Mouse (Mus musculus) embryo, embryonic 10.5 days (tissue): Measurements from ENCODE around the gene Man1b1.

Source experiments
- DNase-seq: peaks from one replicate; pipeline ENCODE4 v3.0.0-alpha.2; 2015; ENCODE audit warnings: low spot score

Man1b1 gene

DNA sequence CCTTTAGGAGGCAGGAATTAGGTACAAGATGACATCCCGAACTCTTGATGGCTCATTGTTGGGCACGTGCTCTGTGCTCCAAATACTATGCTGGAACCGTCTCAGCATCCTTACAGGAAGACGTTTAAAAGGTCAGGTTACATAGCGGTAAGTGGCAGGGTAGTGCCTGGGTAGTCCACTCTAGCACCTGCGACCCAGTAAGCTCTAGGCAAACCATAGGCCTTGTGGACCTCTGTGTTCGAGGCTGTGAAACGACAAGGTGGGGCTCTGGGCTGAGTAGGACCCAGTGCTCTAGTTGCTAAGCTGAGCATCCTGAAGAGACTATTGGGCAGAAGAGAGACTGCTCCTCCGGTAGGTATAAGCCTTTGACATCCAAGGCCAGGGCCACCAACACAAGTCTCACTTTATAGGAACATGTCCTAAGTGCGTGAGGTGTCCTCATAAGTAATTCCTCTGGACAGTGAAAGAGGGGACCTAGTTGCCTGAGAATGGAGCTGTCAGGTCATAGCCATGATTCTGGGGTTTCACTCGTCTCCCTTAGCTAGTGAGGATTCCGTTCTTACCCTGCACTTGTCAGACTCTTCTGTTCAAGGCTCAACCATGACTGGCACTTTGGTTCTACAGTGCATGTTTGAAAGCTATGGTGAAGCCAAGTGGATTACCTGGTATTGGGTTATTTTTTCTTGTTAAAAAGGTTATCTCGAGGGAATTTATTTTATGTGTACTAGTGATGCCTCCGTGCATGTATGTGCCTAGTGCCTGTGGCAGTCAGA is 26.4 kb upstream of the Man1b1 start:
- DNase-seq, result no peak

DNA sequence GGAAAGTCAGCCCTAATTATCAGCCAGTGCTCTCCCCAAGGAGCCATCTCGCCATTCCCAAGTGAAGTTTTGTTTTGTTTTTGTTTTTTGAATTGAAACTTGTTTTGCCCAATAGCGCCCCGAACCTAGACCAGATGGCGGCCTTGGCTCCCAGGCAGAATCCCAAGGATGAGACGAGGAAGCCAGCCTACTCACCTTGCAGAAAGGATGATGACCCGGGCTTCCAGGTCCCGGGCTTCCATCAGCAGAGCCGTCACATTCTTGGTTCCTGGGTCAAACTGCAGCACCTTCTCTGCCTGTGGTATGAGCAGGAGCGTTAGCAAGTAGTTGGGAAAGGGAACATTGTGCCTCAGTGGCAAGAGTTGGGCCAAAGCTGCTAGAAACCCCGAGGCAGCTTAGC is 22.0 kb upstream of the Man1b1 start:
- DNase-seq, result no peak

DNA sequence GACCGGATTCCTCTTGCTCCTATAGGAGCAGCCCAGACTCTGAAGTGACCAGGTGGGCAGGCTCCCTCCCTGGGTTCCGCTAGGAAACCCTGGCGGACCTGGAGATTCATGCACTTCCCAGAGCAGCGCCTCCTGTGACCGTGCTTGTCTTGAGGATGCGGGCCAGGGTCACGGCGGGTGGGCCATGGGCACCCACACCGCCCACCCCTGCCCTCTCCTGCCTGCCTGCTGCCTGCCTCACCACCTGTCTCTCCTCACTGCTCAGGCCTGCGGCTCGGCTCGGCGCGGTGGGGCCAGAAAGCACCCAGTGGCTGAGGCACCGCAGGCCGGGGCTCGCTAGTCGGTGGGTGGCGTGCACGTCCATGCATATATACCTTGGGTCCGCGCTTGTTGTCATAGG is 21.2 kb upstream of the Man1b1 start:
- no peak for DNase-seq

DNA sequence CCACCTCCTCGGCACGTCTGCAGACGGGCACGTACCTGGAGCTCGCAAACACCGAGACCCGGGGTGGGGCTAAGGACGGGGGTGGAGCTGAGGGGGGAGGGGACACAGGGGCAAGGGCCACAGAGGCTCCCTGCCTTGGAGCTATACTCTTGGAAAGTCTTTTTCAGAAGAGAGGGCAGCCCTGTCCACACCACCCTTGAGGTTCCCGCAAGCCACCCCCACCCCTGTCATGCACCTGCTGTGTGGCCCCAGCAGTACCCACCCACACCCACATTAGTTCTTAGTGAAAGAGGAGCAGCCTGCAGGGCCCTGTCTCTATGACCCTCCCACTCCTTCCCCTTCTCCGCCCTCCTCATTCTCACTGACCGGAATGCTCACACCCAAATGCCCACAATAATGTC is 20.6 kb upstream of the Man1b1 start:
- no peak for DNase-seq

DNA sequence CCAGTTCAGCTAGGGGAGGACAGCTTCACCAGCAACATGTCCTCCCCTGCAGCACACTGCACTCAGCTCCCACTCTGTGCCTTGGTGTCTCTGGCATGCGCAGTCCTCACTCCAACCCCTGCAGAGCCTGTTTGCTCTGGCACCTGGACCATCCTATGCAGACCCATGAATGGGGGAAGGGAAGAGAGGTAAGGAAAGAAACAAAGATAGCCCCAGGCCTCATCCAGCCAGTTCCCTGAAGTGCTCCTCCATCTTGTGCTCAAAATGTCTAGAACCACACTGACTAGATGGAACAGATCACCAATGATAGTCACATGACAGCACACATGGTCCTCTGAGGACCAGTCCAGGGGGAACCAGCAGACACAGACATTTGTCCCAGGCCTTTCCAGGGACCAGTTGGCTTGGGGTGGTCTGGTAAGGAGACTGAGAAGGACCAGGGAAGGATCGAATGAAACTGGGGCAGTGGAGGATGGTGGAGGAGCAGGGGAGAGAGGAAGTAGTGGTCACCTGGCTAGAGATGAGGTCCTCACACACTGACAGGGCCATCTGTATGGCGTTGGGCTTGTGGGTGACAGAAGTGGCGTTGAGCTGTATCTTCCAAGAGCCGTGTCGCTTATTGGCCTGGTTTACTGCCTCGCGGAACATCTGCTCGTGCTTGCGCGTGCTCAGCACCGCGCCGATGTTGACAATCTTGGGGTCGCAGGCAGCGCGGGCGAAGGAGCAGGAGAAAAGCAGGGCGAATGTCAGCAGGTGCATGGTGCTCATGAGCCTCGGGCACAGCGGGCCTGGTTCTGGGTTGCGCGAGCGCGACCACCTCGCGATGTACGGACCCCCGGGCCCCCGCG is 13.8 kb upstream of the Man1b1 start:
- DNase-seq, result no peak

DNA sequence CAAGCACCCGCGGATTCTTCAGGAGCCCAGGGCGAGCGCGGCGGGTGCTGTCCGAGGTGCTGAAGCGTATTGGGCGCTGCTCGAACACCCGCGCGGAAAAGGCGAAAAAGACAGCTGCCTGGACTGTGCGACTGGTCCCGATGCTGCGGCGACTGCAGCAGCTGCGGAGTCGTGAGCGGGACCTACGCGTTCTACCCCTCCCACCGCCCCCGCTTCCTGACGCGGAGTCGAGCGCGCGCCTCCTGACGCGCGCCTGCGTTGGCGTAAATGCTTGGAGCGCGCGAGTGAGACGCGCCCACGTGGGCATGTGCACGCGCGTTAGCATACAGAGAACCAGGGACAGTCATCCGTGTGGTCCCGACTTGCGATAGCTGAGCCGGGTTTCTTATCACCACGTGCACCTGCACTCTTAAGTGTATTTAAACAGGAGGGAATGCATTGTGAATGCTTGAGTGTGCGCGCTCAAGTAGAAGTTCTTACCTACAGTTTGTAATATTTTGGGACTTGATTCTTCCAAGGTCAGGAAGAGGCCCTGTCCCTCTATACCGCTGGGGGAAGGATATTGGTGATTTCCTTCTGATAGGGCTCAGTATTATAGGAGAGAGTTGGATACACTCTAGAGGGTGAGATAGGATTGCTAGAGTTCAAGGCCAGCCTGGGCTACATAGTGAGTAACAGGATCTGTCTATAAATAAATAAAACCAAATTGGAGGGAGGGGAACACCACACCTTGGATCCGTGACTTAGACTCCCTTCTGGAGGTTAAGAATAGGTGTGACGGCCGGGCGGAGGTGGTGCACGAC is 13.0 kb upstream of the Man1b1 start, which contains the start of gene Grin1:
TSS of gene Grin1 (minus strand) at position 217 of the 803 bp plus-strand sequence.
- DNase-seq, result peak; percentile 81

DNA sequence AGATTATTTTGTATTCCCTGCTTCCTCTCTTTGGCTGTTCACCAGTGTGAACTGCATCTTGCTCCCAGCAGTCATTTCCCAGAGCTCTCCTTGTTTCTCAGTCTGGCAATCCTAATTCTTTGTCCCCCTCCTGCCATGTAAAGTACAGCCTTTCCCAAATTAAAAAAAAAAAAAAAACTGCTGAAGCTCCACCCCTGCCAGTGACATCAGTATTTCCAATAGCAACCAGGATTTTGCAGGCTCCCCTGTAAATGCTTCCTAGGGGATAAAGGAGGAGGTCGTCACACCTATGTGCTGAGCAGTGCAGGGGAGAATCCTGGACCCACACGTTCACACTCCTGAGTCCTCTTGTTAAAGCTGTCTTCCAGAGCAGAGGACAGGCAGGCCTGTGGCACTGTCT is 12.1 kb upstream of the Man1b1 start:
- DNase-seq, result no peak

DNA sequence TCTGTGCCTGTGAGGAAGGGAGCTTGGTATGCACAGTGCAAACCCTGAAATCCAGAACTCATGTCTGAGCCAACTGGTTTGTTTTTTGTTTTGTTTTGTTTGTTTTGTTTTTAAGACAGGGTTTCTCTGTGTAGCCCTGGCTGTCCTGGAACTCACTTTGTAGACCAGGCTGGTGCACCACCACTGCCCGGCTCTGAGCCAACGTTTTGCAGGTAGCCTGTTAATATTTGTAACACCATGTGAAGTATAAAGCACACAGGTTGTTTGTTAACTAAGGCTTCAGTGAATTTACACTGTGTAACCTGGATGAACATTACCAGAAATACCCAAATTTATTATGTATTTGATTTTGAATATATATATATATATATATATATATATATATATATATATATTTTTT is 6.1 kb upstream of the Man1b1 start:
- no peak for DNase-seq

DNA sequence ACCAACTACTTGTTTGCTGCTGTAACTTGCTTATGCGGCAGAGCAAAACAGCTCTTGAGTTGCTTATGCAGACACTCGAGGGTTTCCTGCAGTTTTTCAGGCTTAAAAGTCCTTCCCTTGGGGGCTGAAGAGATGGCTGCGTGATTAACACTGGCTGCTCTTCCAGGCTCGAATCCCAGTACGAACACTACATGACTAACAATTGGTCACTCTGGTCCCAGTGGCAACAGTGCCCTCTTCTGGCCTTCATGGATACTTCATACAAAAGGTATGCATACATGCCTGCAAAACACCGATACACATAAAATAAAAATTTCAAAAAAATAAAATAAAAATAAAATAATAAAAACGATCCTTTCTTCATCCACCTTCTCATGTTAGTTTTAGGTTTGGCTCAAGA is 3.7 kb upstream of the Man1b1 start:
- DNase-seq, result peak; percentile 68

DNA sequence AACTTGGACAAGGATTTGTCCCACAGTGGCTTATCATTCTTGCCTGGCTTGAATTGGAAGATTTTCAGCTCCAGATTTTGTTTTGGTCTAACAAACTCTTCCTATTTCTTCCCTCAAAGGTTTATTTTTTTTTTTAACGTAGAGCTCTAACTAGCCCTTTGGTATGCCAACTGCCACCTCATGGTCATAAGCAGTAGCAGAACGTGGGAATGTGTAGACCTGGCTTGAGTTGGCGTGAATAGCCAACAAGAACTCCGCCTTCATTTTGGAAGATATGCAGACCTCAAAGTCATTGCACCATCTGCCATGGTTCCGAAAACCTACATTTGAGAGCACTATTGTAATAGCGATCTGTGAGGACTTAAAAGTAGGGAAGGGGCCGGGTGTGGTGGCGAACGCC is 668 bp upstream of the Man1b1 start:
- peak; percentile 5 for DNase-seq

DNA sequence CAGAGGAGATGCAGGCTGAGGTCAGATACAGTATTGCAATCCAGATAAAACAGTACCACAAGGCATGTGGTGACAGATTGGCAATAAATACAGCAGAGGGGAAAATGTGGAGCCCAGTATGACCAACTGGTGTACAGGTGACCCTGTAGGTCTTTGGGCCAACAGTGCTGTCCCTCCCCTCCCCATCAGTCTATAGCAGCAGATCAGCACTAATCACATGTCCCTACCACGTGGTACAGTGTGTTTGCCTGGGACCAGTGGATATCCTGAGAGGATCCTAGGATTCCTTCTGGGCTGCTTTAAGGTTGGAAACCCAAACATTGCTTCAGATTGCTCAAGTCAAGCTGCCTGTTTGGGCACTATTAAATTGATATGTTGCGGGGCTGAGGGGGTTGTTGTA is 1.4 kb downstream of the Man1b1 start:
- DNase-seq, result no peak

DNA sequence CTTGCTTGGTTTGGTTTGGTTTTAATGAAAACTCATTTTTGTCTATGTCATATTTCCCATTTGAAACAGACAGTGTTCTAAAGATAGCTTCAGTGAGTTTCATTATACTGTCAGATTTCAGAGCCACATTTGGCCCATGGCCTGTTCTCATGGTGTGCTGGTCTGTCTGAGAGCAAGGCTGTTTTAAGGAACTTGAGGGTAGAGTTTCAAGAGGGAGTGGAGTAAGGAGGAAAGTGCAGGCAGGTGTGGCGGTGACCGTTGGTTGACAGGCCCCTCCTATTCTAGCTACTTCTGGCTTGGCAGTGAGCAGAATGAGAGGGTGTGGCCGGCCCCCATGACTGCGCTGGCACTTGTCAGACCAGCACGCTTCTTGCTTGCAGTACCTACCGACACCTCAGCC is 6.2 kb downstream of the Man1b1 start:
- DNase-seq, result no peak

DNA sequence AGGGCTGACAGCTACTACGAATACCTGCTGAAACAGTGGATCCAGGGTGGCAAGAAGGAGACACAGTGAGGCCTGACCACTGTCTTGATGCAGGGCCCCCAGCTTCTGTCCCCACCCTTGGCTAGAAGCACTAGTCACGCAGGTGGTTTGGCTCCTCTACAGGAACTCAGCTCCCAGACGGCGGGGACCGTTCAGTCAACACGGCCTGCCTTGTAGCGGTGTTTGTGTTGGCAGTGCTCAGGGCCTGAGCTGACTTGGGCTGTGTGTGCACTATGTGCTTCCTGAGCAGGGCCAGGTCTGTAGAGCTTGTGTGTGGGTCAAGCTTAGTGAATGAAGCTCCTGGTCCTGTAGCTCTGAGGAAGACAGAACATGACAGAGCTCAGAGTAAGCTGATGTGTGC is 16.0 kb downstream of the Man1b1 start:
- DNase-seq, result no peak

DNA sequence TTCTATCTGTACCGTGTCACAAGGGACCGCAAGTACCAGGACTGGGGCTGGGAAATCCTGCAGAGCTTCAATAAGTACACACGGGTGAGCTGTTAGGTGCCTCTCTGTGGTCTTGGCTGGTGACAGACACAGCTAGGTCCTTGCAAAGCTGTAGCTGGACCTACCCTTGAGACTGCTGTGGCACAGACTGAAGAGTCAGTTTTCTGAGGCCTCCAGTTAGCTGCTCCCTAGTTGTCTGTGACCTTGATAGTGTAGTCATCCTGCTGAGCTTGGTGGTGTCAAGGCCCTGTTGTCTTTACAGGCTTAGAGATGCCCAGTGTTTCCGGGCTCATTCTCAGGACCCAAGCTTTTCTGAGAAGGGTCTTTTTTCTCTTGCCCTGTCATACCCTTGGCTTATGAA is 17.4 kb downstream of the Man1b1 start:
- no peak for DNase-seq

DNA sequence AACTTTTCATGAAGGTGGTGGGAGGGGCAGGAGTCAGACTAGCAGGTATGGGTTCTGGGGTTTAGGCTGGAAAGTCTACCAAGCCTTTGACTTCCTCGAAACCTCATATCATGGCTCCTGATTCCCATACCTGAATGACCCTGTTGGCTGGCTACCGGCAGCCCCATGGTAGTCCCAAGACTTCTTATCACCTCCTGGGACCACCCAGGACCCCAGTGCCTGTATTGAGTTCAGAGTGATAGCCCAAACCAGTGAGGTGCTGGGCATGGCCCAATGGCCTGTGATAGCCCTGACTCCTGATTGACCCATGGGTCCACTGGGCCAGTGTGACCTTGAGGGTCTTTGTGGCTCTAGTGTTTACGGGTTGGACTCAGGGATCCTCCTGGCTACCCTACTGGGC is 18.6 kb downstream of the Man1b1 start:
- no peak for DNase-seq

DNA sequence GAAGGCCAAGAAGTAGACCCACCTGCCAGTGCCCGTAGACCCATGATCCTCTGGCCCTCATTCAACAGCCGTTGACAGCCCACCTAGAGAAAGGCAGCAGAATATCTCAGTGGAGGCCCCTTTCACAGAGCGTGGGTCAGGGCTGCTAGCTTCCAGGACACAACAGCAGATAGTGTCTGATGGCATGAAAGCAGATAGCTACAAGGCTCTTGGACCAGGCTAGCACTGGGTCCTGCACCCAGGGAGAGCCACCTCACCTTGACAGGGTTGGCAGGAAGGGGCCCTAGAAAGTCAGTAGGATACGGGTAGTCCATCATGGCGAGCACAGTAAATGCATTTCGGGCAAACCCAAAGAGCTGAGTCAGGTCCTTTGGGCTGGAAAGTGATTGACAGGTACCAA is 22.1 kb downstream of the Man1b1 start:
- DNase-seq, result no peak

DNA sequence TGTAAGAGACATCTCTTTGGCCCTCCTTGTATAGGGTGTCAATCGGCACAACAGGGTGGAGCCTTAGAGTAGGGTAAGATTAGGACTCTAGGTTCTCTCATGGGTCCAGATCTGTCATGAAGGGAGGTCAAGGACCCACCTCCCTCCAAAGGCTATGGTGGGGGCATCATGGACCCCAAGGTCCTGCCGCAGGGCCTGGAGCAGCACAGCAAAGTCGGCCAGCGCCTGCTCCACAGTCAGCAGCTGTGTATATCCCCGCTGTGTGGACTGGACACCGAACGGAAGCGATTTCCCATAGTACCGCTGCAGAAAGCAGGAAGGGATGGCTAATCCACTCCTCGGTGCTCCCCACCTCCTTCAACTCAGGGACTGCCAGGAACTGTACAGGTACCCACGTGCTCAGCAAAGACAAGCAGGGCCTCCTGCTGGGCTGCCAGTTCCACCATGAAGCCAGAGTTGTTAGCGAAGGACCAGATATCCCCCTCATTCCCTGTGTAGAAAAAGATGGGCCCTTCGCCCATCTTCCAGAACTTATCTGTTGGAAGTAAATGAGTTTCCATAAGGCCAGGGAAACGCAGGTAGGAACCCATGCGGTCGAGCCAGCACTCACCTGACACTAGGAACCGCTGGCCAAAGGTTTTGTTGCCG is 23.4 kb downstream of the Man1b1 start:
- DNase-seq, result no peak

DNA sequence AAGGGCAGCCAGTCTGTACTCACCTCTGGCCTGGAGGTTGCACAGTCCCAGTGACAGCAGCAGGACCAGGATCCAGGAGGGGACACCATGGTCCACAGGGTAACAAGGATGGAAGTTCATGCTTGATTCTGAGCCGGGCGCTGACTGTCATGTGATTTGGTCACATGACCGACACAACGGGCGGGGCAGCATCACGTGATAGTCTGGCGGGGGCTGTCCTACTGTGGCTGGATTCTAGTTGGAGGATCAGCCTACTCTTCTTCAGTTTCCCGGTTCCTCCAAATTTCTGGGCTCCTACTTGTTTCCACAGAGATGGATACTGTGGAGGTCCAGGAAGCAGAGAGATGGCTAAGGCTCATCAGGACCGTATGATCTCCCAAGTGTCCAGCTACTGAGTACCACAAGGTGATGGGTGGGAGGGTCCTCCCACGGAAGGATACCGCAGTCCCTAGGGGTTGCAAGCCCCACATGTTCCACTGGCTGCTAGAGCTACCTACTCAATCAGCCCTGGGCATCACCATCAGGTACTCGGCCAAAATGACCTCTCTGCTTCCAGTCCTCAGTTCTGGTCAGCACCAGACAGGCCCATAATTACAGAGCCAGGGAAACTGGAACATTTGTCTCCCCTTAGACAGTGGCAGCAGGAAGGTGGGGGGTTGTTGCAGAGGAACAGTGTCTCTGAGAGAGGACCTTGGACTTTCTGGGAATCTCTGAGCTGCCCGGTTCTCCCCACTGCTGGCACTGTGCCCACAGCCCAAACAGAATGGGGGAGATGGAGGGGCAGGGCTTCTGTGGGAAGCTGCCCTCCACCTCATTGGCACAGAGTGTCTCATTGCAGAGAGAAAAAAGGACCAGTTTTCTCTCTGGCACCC is 24.3 kb downstream of the Man1b1 start, which contains the start of gene Dpp7:
TSS of gene Dpp7 (minus strand) at position 152 of the 872 bp plus-strand sequence.
- peak; percentile 93 for DNase-seq

DNA sequence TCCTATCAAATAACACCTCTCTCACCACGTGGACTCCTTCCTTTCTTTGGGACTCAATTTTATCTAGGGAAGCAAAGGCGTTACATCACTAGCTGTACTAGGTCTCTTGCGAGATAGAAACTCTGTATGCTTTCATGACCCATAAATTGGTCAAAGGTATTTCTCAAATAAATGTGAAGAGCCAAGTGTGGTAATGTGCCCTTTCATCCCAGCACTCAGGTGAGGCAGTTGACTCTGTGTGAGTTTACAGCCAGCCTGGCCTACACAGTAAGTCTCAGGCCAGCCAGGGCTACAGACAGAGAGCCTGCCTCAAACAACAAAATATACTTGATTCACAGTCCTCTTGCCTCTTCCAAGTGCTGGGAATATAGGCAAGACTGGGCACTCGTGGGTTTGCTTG is 27.7 kb downstream of the Man1b1 start:
- DNase-seq, result no peak

DNA sequence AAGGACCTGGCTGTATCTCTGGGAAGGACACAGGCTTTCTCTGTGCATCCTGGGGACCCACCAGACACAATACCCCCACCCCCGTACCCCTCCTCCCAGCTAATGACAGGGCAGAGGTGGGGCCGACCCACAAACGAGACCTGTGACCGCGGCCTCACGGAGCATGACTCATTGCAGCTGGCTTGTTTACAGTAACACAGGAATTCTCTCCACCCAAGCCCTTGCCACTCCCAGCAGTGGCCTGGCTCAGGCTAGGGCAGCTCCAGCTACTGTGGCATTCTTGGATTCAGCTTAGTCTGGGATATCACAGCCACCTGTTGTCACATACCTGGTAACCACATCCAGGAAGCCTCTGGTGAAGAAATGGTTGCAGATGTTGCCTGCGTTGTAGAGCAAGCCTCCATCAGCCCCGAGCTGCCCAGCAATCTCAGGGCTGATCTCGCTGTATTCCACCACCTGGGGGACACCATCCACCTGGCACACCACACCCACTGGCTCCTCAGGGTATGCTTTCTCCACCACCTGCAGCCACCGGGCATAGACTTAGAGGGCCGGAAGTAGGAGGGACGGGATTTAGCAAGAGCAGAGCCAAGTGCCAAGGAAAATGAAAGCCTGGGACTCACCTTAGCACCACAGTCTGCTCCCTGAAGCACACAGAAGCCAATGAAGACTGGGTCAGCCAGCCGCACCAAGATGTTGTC is 31.5 kb downstream of the Man1b1 start:
- DNase-seq, result no peak
